Mouse (Mus musculus): ENCODE measurements around the gene Neurl1a.

DNA sequence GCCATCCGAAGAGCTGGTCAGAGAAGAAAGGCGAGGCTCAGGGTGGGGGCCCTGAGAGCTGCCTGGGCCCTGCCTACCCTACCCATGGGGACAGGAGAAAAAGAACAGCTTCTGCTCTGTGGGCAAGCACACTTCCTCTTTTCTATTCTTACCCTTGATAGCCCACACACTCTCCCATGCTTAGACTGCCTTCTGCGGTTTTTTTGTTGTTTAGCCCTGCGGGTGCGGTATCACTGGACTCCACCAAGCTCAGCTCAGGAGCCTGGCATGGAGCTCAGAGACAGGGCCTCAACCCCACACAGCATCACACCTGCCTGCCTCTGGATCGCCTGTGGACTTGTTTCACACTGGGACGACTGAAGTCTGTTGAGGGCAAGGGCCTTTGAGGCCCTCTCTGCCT is 45.5 kb upstream of the Neurl1a start:
- TF ChIP-seq CTCF (IDR thresholded peaks at IDR 0.05; ENCODE audit: low read depth) (no peak), EP300 (optimal IDR thresholded peaks at IDR 0.05) (no peak)

Measured in stomach, postnatal 0 days (tissue).